Mouse (Mus musculus) MEL (cell line): ENCODE measurements around the gene Xab2. TPM values are rescaled to one million over a fixed set of nuclear protein-coding genes. Genes with fewer than 3 reads are reported as not detected.

Source experiments
- DNase-seq: peaks from one replicate; pipeline ENCODE4 v3.0.0; 2011; ENCODE audit warnings: low read depth, low spot score
- H3K27ac ChIP-seq: 2 replicates; pipeline ENCODE4 v1.5.1; 2012; ENCODE audit warnings: low read depth, mild to moderate bottlenecking, control low read depth, low read length, moderate library complexity; ENCODE audit not compliant: control insufficient read depth
- H3K27me3 ChIP-seq, 2 experiments: fragments of 150-350 bp in 1 of 2; sonication (generic) in 1 of 2; 2 replicates each; pipeline ENCODE4 v1.6.1; 2012; ENCODE audit warnings: low read length in 2 of 2, mild to moderate bottlenecking in 2 of 2, improper control_type of control experiment in 1 of 2, moderate library complexity in 1 of 2; ENCODE audit not compliant: insufficient read depth in 2 of 2, control insufficient read depth in 1 of 2
- H3K36me3 ChIP-seq, 2 experiments: 2 replicates each; pipeline ENCODE4 v1.6.1; 2012 to 2014; ENCODE audit warnings: low read length in 2 of 2, improper control_type of control experiment in 1 of 2, inconsistent platforms in 1 of 2, mild to moderate bottlenecking in 1 of 2; ENCODE audit not compliant: insufficient read depth in 2 of 2, control insufficient read depth in 1 of 2
- H3K4me1 ChIP-seq, 2 experiments: fragments of 150-350 bp in 1 of 2; sonication (generic) in 1 of 2; 2 replicates each; pipeline ENCODE4 v1.6.1; 2012; ENCODE audit warnings: low read length in 2 of 2, improper control_type of control experiment in 1 of 2, mild to moderate bottlenecking in 1 of 2; ENCODE audit not compliant: insufficient read depth in 2 of 2, control insufficient read depth in 1 of 2
- H3K4me3 ChIP-seq, 2 experiments: fragments of 150-350 bp in 1 of 2; sonication (generic) in 1 of 2; 2 replicates each; pipeline ENCODE4 v1.5.1; 2012; ENCODE audit warnings: low read depth in 2 of 2, low read length in 2 of 2, mild to moderate bottlenecking in 2 of 2, moderate library complexity in 2 of 2, control low read depth in 1 of 2, improper control_type of control experiment in 1 of 2; ENCODE audit not compliant: control insufficient read depth in 1 of 2, insufficient read depth in 1 of 2
- H3K79me2 ChIP-seq: 2 replicates; pipeline ENCODE4 v1.6.1; 2012; ENCODE audit warnings: mild to moderate bottlenecking, low read length, moderate library complexity; ENCODE audit not compliant: control insufficient read depth, poor library complexity, insufficient read depth
- H3K9ac ChIP-seq: 2 replicates; pipeline ENCODE4 v1.6.1; 2012; ENCODE audit warnings: low read depth, mild to moderate bottlenecking, control low read depth, low read length, moderate library complexity; ENCODE audit not compliant: control insufficient read depth, poor library complexity, severe bottlenecking
- H3K9me3 ChIP-seq: fragments of 150-350 bp; sonication (generic); replicated peaks from 2 replicates; pipeline ENCODE4 v1.6.1; 2012; ENCODE audit warnings: mild to moderate bottlenecking, low read length, improper control_type of control experiment, moderate library complexity; ENCODE audit not compliant: insufficient read depth
- BHLHE40 ChIP-seq: IDR thresholded peaks from 2 replicates; pipeline ENCODE4 v1.6.1; 2012; ENCODE audit warnings: low read depth, mild to moderate bottlenecking, inconsistent platforms, low read length, improper control_type of control experiment, borderline replicate concordance
- CHD2 ChIP-seq: IDR thresholded peaks from 2 replicates; pipeline ENCODE4 v1.6.1; 2011; ENCODE audit warnings: low read length, improper control_type of control experiment
- EP300 ChIP-seq, 2 experiments: IDR thresholded peaks; 2 replicates each; pipeline ENCODE4 v1.6.1; 2011; ENCODE audit warnings: improper control_type of control experiment in 2 of 2, low read length in 2 of 2, low read depth in 1 of 2, mild to moderate bottlenecking in 1 of 2
- ETS1 ChIP-seq: IDR thresholded peaks from 2 replicates; pipeline ENCODE4 v1.6.1; 2012; ENCODE audit warnings: low read depth, mild to moderate bottlenecking, inconsistent platforms, low read length, improper control_type of control experiment, moderate library complexity
- GABPA ChIP-seq: IDR thresholded peaks from 2 replicates; pipeline ENCODE4 v1.6.1; 2012; ENCODE audit warnings: low read depth, mild to moderate bottlenecking, inconsistent platforms, low read length, improper control_type of control experiment, moderate library complexity
- GATA1 ChIP-seq: IDR thresholded peaks from 2 replicates; pipeline ENCODE4 v1.6.1; 2011; ENCODE audit warnings: low read depth, low read length, improper control_type of control experiment
- HCFC1 ChIP-seq: IDR thresholded peaks from 2 replicates; pipeline ENCODE4 v1.6.1; 2012; ENCODE audit warnings: low read depth, mild to moderate bottlenecking, inconsistent platforms, low read length, improper control_type of control experiment, moderate library complexity
- KAT2A ChIP-seq: conservative IDR thresholded peaks from 2 replicates; pipeline ENCODE4 v1.6.1; 2012; ENCODE audit warnings: low read depth, low read length, improper control_type of control experiment, inconsistent platforms
- MXI1 ChIP-seq: IDR thresholded peaks from 2 replicates; pipeline ENCODE4 v1.6.1; 2011; ENCODE audit warnings: mild to moderate bottlenecking, low read depth, low read length, improper control_type of control experiment
- MYB ChIP-seq: IDR thresholded peaks from 2 replicates; pipeline ENCODE4 v1.6.1; 2011; ENCODE audit warnings: mild to moderate bottlenecking, low read depth, low read length, improper control_type of control experiment
- NELFE ChIP-seq: IDR thresholded peaks from 2 replicates; pipeline ENCODE4 v1.6.1; 2011; ENCODE audit warnings: low read depth, low read length, improper control_type of control experiment
- POLR2A ChIP-seq, 2 experiments: IDR thresholded peaks; 2 replicates each; pipeline ENCODE4 v1.6.1; 2011 to 2012; ENCODE audit warnings: low read length in 2 of 2, mild to moderate bottlenecking in 2 of 2, control low read depth in 1 of 2, improper control_type of control experiment in 1 of 2, low read depth in 1 of 2, moderate library complexity in 1 of 2; ENCODE audit not compliant: control insufficient read depth in 1 of 2, insufficient read depth in 1 of 2, poor library complexity in 1 of 2
- POLR2AphosphoS5 ChIP-seq: IDR thresholded peaks from 2 replicates; pipeline ENCODE4 v1.6.1; 2012; ENCODE audit warnings: low read depth, borderline replicate concordance, mild to moderate bottlenecking, inconsistent platforms, low read length, moderate library complexity, mixed read lengths
- RAD21 ChIP-seq: IDR thresholded peaks from 2 replicates; pipeline ENCODE4 v1.6.1; 2011; ENCODE audit warnings: mild to moderate bottlenecking, low read depth, low read length, improper control_type of control experiment
- SIN3A ChIP-seq: IDR thresholded peaks from 2 replicates; pipeline ENCODE4 v1.6.1; 2012; ENCODE audit warnings: low read length, improper control_type of control experiment, inconsistent platforms
- TBP ChIP-seq: IDR thresholded peaks from 2 replicates; pipeline ENCODE4 v1.8.0; 2011; ENCODE audit warnings: low read depth, low read length, improper control_type of control experiment
- TCF12 ChIP-seq: IDR thresholded peaks from 2 replicates; pipeline ENCODE4 v1.6.1; 2014; ENCODE audit warnings: low read depth, mild to moderate bottlenecking, inconsistent platforms, low read length, improper control_type of control experiment, moderate library complexity
- UBTF ChIP-seq: IDR thresholded peaks from 2 replicates; pipeline ENCODE4 v1.6.1; 2012; ENCODE audit warnings: low read depth, mild to moderate bottlenecking, inconsistent platforms, low read length, improper control_type of control experiment, moderate library complexity, borderline replicate concordance; ENCODE audit not compliant: insufficient read depth
- USF1 ChIP-seq: IDR thresholded peaks from 2 replicates; pipeline ENCODE4 v1.6.1; 2014; ENCODE audit warnings: low read depth, mild to moderate bottlenecking, inconsistent platforms, low read length, improper control_type of control experiment, moderate library complexity
- USF2 ChIP-seq, 2 experiments: IDR thresholded peaks; 2 replicates each; pipeline ENCODE4 v1.6.1; 2011 to 2012; ENCODE audit warnings: improper control_type of control experiment in 2 of 2, low read length in 2 of 2, borderline replicate concordance in 1 of 2, inconsistent platforms in 1 of 2, low read depth in 1 of 2, mild to moderate bottlenecking in 1 of 2; ENCODE audit not compliant: insufficient read depth in 1 of 2
- ZC3H11A ChIP-seq: IDR thresholded peaks from 2 replicates; pipeline ENCODE4 v1.6.1; 2012; ENCODE audit warnings: low read depth, mild to moderate bottlenecking, inconsistent platforms, low read length, improper control_type of control experiment
- ZKSCAN1 ChIP-seq: IDR thresholded peaks from 2 replicates; pipeline ENCODE4 v1.6.1; 2012; ENCODE audit warnings: low read depth, mild to moderate bottlenecking, inconsistent platforms, low read length, improper control_type of control experiment, moderate library complexity
- ZMIZ1 ChIP-seq: IDR thresholded peaks from 2 replicates; pipeline ENCODE4 v1.6.1; 2012; ENCODE audit warnings: low read depth, mild to moderate bottlenecking, inconsistent platforms, low read length, improper control_type of control experiment, moderate library complexity
- ZNF384 ChIP-seq: IDR thresholded peaks from 2 replicates; pipeline ENCODE4 v1.6.1; 2012; ENCODE audit warnings: low read depth, mild to moderate bottlenecking, inconsistent platforms, low read length, improper control_type of control experiment
- polyA plus RNA-seq, 2 experiments: library from polyadenylated mRNA; stranded (reverse) in 1 of 2; unstranded in 1 of 2; fragments of >175 nt in 1 of 2; fragments of >200 nt in 1 of 2; gene quantifications; 2 replicates each; pipeline versions ENCODE4 v1.2.1 to v1.2.4; 2012; ENCODE audit warnings: low replicate concordance in 2 of 2, low read depth in 1 of 2; ENCODE audit not compliant: insufficient read length in 2 of 2, insufficient read depth in 1 of 2, missing spikeins in 1 of 2
- total RNA-seq: library from RNA; depleted of rRNA; stranded (reverse); fragments of 300-350 nt; gene quantifications from 2 replicates; pipeline ENCODE4 v1.2.3, GENCODE M21; 2012

The Xab2 gene
- total and polyA plus RNA-seq, 3 experiments, result 54.8 to 90.4 (median 68.1) TPM

DNA sequence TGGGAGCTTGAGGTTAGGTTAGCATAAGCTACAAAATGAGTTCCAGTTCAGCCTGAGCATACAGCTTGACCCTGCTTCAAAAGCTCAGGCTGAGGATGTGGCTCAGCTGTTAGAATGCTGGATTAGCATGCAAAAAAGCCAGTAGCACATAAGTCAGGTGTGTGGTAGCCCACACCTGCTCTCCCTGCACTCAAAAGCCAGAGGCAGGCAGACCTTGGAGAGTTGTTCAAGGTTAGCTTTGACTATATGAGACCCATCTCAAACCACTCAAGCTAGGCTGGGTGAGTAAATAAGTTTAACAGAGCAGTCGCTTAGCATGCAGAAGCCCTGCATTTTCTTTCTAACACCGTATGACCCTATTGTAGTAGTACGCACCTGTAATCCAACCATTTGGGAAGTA, 46.6 kb downstream of the Xab2 start:
- DNase-seq, result no peak
- TF ChIP-seq USF1 (no peak), TCF12 (no peak), ZC3H11A (no peak), UBTF (no peak), BHLHE40 (no peak), RAD21 (no peak), CHD2 (no peak), TBP (no peak), POLR2AphosphoS5 (no peak)
- Histone ChIP-seq H3K36me3 (no peaks in the 10 kb centered on the region), H3K4me3 (no peak overlapping the region), H3K27me3 (peaks cover 0 to 1% of the 10 kb centered on the region in 2 experiments; a peak in 1 of 4 replicates), H3K9me3 (no peaks in the 10 kb centered on the region), H3K9ac (no peak overlapping the region), H3K79me2 (no peaks in the 10 kb centered on the region), H3K27ac (no peak overlapping the region), H3K4me1 (peaks cover 0 to 4% of the 10 kb centered on the region in 2 experiments; a peak in 1 of 4 replicates)

DNA sequence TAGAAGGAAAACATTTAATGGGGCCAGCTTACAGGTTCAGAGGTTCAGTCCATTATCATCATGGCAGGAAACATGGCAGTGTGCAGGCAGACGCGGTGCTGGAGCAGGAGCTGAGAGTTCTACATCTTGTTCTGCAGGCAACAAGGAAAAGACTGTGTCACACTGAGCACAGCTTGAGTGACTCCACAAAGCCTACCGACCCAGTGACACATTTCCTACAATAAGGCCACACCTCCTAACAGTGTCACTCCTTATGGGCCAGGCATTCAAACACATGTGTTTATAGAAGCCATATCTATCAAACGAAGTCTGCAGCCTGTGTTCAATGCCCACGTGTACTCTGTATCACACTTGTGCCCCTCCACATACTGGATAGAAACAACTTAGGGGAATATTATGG, 51.3 kb downstream of the Xab2 start:
- H3K27ac ChIP-seq, result no peak overlapping the region
- H3K9me3 ChIP-seq, result no peaks in the 10 kb centered on the region
- no peaks in the 10 kb centered on the region for H3K79me2 ChIP-seq
- DNase-seq, result no peak
- TF ChIP-seq GATA1, result no peak
- no peak for TF ChIP-seq POLR2A (IDR thresholded peaks at IDR 0.05; ENCODE audit: control insufficient read depth in 1 of 2, insufficient read depth in 1 of 2, low read depth in 1 of 2, low read length in 2 of 2, poor library complexity in 1 of 2)
- TF ChIP-seq EP300 (IDR thresholded peaks at IDR 0.05; ENCODE audit: low read depth in 1 of 2, low read length in 2 of 2), result no peak
- TF ChIP-seq ZMIZ1, result no peak
- no peak for TF ChIP-seq HCFC1
- TF ChIP-seq ZNF384, result no peak
- no peak for TF ChIP-seq TBP
- TF ChIP-seq NELFE, result no peak
- TF ChIP-seq ETS1, result no peak
- TF ChIP-seq KAT2A, result no peak
- no peak for TF ChIP-seq MYB
- no peak for TF ChIP-seq MXI1
- TF ChIP-seq ZKSCAN1, result no peak
- TF ChIP-seq GABPA, result no peak
- TF ChIP-seq SIN3A, result no peak
- TF ChIP-seq USF2 (IDR thresholded peaks at IDR 0.05; ENCODE audit: borderline replicate concordance in 1 of 2, insufficient read depth in 1 of 2, low read depth in 1 of 2, low read length in 2 of 2), result no peak
- no peaks in the 10 kb centered on the region for H3K4me1 ChIP-seq
- no peaks in the 10 kb centered on the region for H3K36me3 ChIP-seq
- H3K9ac ChIP-seq, result no peak overlapping the region
- no peaks in the 10 kb centered on the region; a peak in 1 of 4 replicates for H3K27me3 ChIP-seq
- H3K4me3 ChIP-seq, result no peak overlapping the region
